Mouse (Mus musculus) lung, embryonic 15.5 days (tissue): ENCODE data around the gene Gdf2. TPM values are rescaled to one million over a fixed set of nuclear protein-coding genes. Genes with fewer than 3 reads are reported as not detected.

ENCODE experiments used
- polyA plus RNA-seq: library from polyadenylated mRNA; unstranded; fragments of >200 nt; fragmentation: Nextera tagmentation; extraction: Ambion mirVana; gene quantifications from 2 replicates; pipeline ENCODE4 v1.2.1, GENCODE M21; 2015

The Gdf2 gene
- polyA plus RNA-seq, 1 experiment from 2014 or later, result not detected

Other genes with a start within 250 kb of the Gdf2 start
- 6.2 and 7.6 TPM in 2 replicates for gene Gdf10, start 17.5 kb upstream of the Gdf2 start, polyA plus RNA-seq
- gene Rbp3, start 13.0 kb downstream of the Gdf2 start, polyA plus RNA-seq, result 0.02 TPM in 1 of 2 replicates, not detected in the other
- gene Zfp488, start 37.7 kb downstream of the Gdf2 start, polyA plus RNA-seq, result not detected in 2 replicates
- gene Gm30083, start 74.1 kb downstream of the Gdf2 start, polyA plus RNA-seq, result not detected in 2 replicates
- not detected in 2 replicates for gene Gm5460, start 75.7 kb downstream of the Gdf2 start, polyA plus RNA-seq
- not detected in 2 replicates for gene Antxrl, start 111.7 kb downstream of the Gdf2 start, polyA plus RNA-seq
- 6.2 and 7.5 TPM in 2 replicates for gene Anxa8, start 144.9 kb downstream of the Gdf2 start, polyA plus RNA-seq
- gene A630023A22Rik, start 161.7 kb downstream of the Gdf2 start, polyA plus RNA-seq, result 0.28 TPM in 1 of 2 replicates, not detected in the other
- gene Npy4r, start 211.4 kb downstream of the Gdf2 start, polyA plus RNA-seq, result 0.09 and 0.13 TPM in 2 replicates